Mouse (Mus musculus) forebrain, embryonic 16.5 days (tissue): Measurements from ENCODE around the gene Csdc2. TPM values are rescaled to one million over a fixed set of nuclear protein-coding genes. Genes with fewer than 3 reads are reported as not detected.

Source experiments
- ATAC-seq: fragments of 200-750 bp; cut with Nextera tagmentation; 2 replicates; pipeline ENCODE4 v1.8.0; 2017; ENCODE audit warnings: mild to moderate bottlenecking, moderate library complexity
- H3K27ac ChIP-seq: fragments of 300-500 bp; sonication (generic); 2 replicates; pipeline ENCODE4 v1.5.1; 2014; ENCODE audit warnings: low read length, control low read depth
- H3K27me3 ChIP-seq: fragments of 300-500 bp; sonication (generic); replicated peaks from 2 replicates; pipeline ENCODE4 v1.6.1; 2014; ENCODE audit warnings: low read length; ENCODE audit not compliant: control insufficient read depth, insufficient read depth
- H3K36me3 ChIP-seq: fragments of 300-500 bp; sonication (generic); 2 replicates; pipeline ENCODE4 v1.6.1; 2014; ENCODE audit not compliant: control insufficient read depth, insufficient read depth
- H3K4me1 ChIP-seq: fragments of 300-500 bp; sonication (generic); replicated peaks from 2 replicates; pipeline ENCODE4 v1.6.1; 2014; ENCODE audit warnings: low read length; ENCODE audit not compliant: control insufficient read depth, insufficient read depth
- H3K4me2 ChIP-seq: fragments of 300-500 bp; sonication (generic); 2 replicates; pipeline ENCODE4 v1.6.1; 2014; ENCODE audit warnings: mild to moderate bottlenecking, low read length, control low read depth
- H3K4me3 ChIP-seq: fragments of 300-500 bp; sonication (generic); replicated peaks from 2 replicates; pipeline ENCODE4 v1.5.1; 2014; ENCODE audit warnings: mild to moderate bottlenecking, low read length, control low read depth
- H3K9ac ChIP-seq: fragments of 300-500 bp; sonication (generic); replicated peaks from 2 replicates; pipeline ENCODE4 v1.6.1; 2014; ENCODE audit warnings: low read depth, low read length, control low read depth
- H3K9me3 ChIP-seq: fragments of 300-500 bp; sonication (generic); 2 replicates; pipeline ENCODE4 v1.6.1; 2016; ENCODE audit warnings: low read length; ENCODE audit not compliant: control insufficient read depth
- WGBS: fragments of 180-500 bp; shearing (Covaris S2); extraction: QIAGEN DNeasy Blood & Tissue Kit; methylation state at CpG from one replicate; pipeline ENCODE4 v1.1.7; 2014; 5-methylcytosine and 5-hydroxymethylcytosine counted together
- polyA plus RNA-seq: library from polyadenylated mRNA; unstranded; fragments of >200 nt; fragmentation: Nextera tagmentation; extraction: Ambion mirVana; gene quantifications from 2 replicates; pipeline ENCODE4 v1.2.1, GENCODE M21; 2015

Csdc2 gene
- polyA plus RNA-seq, 1 experiment from 2014 or later = 182 TPM

DNA sequence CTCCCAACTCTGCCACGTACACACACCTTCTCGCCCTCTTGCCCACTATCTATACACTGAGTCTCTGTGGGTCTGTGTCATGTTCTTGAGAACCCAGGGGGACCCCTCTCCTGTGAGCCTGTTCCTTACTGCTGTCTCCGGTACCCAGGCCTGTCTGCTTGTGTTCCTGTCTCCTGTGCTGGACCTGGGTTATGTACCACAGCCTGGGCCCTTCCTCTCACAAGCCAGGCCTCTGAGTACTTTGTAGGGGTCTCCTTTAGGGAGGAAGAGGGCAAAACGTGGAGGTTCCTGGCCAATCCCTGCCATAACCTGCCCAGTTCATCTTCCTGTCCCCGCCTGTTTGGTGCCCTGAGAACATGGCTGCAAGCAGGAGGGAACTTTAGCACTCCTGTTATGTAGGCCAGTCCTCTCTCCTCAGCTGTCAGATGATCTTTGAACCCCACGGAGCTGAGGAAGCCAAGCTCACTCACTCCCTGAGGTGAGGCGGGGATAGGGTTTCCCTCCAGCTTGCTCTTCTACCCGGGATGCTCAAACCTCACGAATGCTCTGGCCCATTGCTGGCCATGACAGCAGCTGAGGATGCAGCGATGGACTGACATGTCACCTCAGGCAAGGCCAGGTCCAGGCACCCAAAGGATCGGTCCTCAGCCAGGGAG, 13.0 kb downstream of the Csdc2 start:
- Histone ChIP-seq H3K9me3 (no peaks in the 10 kb centered on the region), H3K4me2 (no peak overlapping the region), H3K4me1 (no peaks in the 10 kb centered on the region), H3K36me3 (peaks cover 27% of the 10 kb centered on the region), H3K27ac (no peak overlapping the region), H3K27me3 (no peaks in the 10 kb centered on the region), H3K4me3 (no peak overlapping the region), H3K9ac (no peak overlapping the region)
- 78% methylated on average over 11 of the region's 11 CpGs for WGBS
- no peak for ATAC-seq

DNA sequence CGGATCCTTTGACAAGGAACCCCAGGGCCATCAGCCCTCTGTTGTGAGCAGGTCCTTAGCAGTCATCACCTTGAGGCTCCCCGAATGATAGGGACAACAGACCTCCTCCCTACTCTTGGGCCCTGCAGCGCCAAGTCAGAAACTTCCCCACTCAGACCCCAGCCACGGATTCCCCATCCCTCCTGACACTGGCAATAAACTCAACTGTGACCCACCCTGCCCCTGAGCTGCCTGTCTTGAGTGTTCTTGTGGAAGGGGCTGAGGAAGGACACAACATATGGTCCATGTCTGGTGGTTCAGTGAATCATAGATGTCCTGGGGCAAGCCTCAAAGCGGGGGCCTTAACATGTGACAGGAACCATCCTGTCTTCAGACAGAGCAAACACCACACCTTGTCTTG, 14.2 kb downstream of the Csdc2 start:
- no peaks in the 10 kb centered on the region for H3K9me3 ChIP-seq
- H3K27me3 ChIP-seq = no peaks in the 10 kb centered on the region
- no peak overlapping the region for H3K9ac ChIP-seq
- ATAC-seq = no peak
- H3K4me2 ChIP-seq = no peak overlapping the region
- 87% methylated on average over 5 of the region's 5 CpGs for WGBS
- H3K27ac ChIP-seq = no peak overlapping the region
- H3K4me1 ChIP-seq = no peaks in the 10 kb centered on the region
- H3K36me3 ChIP-seq = peaks cover 27% of the 10 kb centered on the region
- H3K4me3 ChIP-seq = no peak overlapping the region

DNA sequence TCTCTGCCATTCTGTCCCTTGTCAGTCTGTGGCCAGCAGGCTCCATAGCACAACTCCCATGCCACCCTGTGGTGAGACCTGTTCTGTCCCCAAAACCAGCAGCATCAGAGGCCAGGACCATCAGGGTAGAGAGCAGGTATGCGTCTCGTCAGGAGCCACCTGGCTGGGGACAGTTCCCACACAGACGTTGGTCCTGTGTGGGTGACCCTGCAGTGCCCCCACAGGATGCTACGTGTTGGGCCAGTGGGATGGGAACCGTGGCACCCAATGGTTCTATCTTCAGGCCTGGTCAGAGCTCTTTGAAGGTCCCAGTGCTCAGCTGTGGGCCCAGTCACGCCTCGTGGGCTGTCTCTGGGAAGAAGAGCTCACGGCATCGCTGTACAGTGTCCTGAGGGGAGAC, 14.6 kb downstream of the Csdc2 start:
- ATAC-seq = no peak
- 92% methylated on average over 9 of the region's 9 CpGs for WGBS
- Histone ChIP-seq H3K4me3 (no peak overlapping the region), H3K9me3 (no peaks in the 10 kb centered on the region), H3K27ac (no peak overlapping the region), H3K9ac (no peak overlapping the region), H3K4me1 (0 out of 2 replicates have a peak, but pooled peaks cover under 1% of the 10 kb centered on the region), H3K4me2 (no peak overlapping the region), H3K27me3 (no peaks in the 10 kb centered on the region), H3K36me3 (peaks cover 27% of the 10 kb centered on the region)

DNA sequence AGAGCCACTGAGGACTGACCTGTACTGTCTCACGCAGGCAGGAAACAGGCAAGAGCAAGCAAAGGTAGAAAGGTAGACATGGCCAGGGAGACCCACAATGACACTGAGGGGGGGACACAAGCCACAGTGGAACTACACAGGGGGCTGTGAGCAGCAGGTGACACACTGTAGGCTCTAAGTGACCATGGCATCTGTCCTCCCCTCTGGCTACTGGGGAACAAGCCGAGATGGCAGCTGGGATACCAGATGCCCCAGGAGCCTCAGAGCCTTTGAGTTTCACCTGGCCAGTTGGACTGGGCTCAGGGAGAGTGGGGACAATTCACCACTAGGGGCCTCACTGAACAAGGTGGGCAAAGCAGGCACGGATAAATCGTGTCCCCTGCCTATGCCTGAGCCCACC, 15.8 kb downstream of the Csdc2 start:
- peaks cover 5% of the 10 kb centered on the region; the same call in 1 of the 2 replicates for H3K4me1 ChIP-seq
- no peak overlapping the region for H3K4me2 ChIP-seq
- no peaks in the 10 kb centered on the region for H3K27me3 ChIP-seq
- no peak for ATAC-seq
- no peak overlapping the region for H3K9ac ChIP-seq
- no peaks in the 10 kb centered on the region for H3K9me3 ChIP-seq
- H3K27ac ChIP-seq = no peak overlapping the region
- no peak overlapping the region for H3K4me3 ChIP-seq
- WGBS = 84% methylated on average over 4 of the region's 4 CpGs
- H3K36me3 ChIP-seq = peaks cover 21% of the 10 kb centered on the region

GRCm38 (mm10) chr15:81954151-81954583, 17.6 kb downstream of the Csdc2 start:
- Histone ChIP-seq H3K4me1 (peaks cover 5% of the 10 kb centered on the region; the same call in 1 of the 2 replicates), H3K9me3 (no peaks in the 10 kb centered on the region), H3K36me3 (peaks cover 18% of the 10 kb centered on the region; the same call in 1 of the 2 replicates), H3K4me3 (no peak overlapping the region), H3K9ac (no peak overlapping the region), H3K27me3 (no peaks in the 10 kb centered on the region), H3K4me2 (no peak overlapping the region), H3K27ac (no peak overlapping the region)
- 94% methylated on average over 9 of the region's 9 CpGs for WGBS
- ATAC-seq = no peak

DNA sequence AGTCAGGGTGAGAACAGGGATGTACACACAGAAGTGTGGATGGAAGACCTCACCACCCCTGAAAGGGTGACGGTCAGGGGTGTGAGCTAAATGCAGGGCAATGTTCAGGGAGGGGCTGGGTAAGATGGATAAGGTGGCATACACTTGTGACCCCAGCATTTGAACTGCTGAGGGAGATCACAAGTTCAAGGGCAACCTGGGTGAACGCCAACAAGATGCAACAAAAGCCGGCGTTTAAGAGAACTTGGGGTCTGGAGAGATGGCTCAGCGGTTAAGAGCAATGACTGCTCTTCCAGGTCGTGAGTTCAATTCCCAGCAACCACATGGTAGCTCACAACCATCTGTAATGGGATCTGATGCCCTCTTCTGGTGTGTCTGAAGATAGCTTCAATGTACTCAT, 18.2 kb downstream of the Csdc2 start:
- H3K4me1 ChIP-seq = peaks cover 9% of the 10 kb centered on the region
- no peak overlapping the region for H3K27ac ChIP-seq
- peaks cover 16% of the 10 kb centered on the region; the same call in 1 of the 2 replicates for H3K36me3 ChIP-seq
- no peak overlapping the region for H3K4me3 ChIP-seq
- H3K27me3 ChIP-seq = no peaks in the 10 kb centered on the region
- H3K4me2 ChIP-seq = no peak overlapping the region
- no peak overlapping the region for H3K9ac ChIP-seq
- WGBS = 93% methylated on average over 6 of the region's 6 CpGs
- no peak for ATAC-seq
- no peaks in the 10 kb centered on the region for H3K9me3 ChIP-seq

DNA sequence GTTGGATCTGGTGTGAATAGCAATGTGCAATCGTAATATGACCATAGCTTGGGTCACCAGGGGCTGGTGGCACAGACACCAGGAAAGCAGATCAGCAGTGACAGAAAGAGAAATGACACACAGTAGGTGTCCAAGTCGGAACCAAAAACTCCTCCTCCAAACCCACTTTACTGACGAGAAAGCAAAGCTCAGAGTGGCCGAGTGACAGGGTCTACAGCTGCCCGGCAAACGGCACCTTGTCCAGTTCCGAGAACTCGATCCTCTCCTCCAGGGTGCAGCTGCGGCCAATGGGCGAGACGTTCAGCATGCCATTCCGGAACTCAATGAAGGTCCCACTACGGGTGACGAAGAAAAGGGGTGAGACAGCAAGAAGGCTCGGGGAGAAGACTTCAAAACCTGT, 18.9 kb downstream of the Csdc2 start:
- Histone ChIP-seq H3K27me3 (no peaks in the 10 kb centered on the region), H3K9ac (no peak overlapping the region), H3K4me1 (peaks cover 12% of the 10 kb centered on the region), H3K9me3 (no peaks in the 10 kb centered on the region), H3K36me3 (peaks cover 13% of the 10 kb centered on the region; the same call in 1 of the 2 replicates), H3K4me3 (no peak overlapping the region), H3K27ac (no peak overlapping the region), H3K4me2 (no peak overlapping the region)
- 95% methylated on average over 15 of the region's 15 CpGs for WGBS
- no peak for ATAC-seq

DNA sequence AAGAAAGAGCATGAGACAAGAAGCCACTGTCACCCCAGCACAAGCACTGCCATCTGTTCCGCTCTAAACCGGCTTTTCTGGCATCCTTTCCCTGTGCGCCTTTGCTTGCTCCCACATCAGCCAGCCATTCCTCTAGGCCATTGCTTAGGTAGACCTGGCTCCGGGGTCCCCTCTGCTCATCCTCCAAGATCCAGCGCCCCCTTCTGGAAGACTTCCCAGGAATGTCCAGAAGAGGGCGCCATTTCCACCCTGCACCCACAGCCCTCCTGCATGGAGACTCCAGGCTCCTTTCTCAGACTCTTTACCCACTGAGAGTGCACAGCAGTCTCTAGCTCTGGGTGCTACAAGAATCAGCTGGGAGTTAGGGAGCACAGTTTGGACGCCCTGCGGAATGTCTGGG, 19.9 kb downstream of the Csdc2 start:
- 51% methylated on average over 8 of the region's 8 CpGs for WGBS
- Histone ChIP-seq H3K4me2 (no peak overlapping the region), H3K36me3 (peaks cover 5% of the 10 kb centered on the region; the same call in 1 of the 2 replicates), H3K27me3 (no peaks in the 10 kb centered on the region), H3K9ac (no peak overlapping the region), H3K4me1 (peaks cover 12% of the 10 kb centered on the region), H3K9me3 (no peaks in the 10 kb centered on the region), H3K4me3 (no peak overlapping the region), H3K27ac (no peak overlapping the region)
- no peak for ATAC-seq

DNA sequence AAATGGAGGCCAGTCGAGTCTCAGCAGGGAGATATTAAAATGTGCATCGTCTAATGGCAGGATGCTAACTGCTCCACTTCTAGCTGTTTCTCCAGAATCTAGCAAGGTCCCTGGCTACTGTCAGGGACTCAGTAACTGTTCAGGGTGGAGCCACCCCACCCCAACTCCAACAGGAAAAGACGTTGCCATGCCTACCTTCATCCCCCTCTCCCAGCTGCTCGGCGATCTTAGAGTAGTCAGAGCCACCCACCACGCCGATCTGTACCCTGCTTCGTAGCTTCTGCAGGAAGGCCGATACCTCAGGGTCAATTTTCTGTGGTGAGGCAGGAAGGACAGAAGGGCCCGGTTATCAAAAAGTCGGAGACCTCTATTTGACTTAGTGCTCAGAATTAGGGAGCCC, 21.0 kb downstream of the Csdc2 start:
- Histone ChIP-seq H3K27ac (no peak overlapping the region), H3K27me3 (no peaks in the 10 kb centered on the region), H3K9ac (no peak overlapping the region), H3K4me2 (no peak overlapping the region), H3K9me3 (no peaks in the 10 kb centered on the region), H3K4me1 (peaks cover 12% of the 10 kb centered on the region), H3K36me3 (peaks cover 3% of the 10 kb centered on the region; the same call in 1 of the 2 replicates), H3K4me3 (no peak overlapping the region)
- ATAC-seq = no peak
- WGBS = 87% methylated on average over 11 of the region's 11 CpGs
